Mouse (Mus musculus) testis, postnatal 10 days (tissue): ENCODE results near the gene Pcp4l1.
"Not testable (repeated sequence)": the region's sequence is repeated elsewhere in the genome, so short reads cannot be mapped to it uniquely, and the experiment has no call there.

ENCODE experiments used
- DNase-seq: peaks from one replicate; pipeline ENCODE4 v3.0.0; 2021; ENCODE audit warnings: low spot score

Gene Pcp4l1

DNA sequence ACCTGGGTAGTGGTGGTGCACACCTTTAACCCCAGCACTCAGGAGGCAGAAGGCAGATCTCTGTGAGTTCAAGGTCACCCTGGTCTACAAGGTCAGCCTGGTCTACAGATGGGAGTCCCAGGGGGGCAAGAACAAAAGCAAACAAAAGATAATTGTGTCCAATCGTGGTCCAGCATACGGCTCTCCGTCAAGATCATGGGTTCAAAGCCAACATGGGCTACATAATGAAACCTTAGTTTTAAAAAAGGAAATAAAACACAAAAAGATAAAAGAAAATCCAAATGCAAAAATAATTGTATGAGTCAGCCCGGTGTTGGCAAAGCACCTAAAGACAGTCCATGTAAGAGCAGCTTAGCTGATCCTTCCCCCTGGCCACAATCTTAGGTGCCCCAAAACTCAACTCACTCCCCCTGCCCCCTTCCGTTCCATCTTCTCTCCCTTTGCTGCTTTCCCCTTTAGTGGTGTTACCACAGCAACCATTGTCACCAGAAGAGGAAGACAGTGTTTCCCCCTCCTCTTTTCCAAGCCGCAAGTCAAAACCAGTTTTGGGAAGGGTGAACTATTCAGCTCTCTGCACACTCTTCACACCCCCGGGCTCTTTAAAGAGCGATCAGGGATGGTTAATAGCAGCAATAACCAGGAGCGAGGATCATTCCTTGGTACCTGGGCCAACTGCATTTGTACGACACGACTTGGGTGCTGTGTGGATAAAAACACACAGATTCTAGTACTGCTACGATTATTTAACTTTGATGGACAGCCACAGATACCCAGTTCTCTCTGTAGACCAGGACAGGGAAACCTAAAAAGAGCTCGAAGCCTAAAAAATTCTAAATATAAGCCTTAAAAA lies 8.0 kb downstream of the Pcp4l1 start:
- no peak for DNase-seq

DNA sequence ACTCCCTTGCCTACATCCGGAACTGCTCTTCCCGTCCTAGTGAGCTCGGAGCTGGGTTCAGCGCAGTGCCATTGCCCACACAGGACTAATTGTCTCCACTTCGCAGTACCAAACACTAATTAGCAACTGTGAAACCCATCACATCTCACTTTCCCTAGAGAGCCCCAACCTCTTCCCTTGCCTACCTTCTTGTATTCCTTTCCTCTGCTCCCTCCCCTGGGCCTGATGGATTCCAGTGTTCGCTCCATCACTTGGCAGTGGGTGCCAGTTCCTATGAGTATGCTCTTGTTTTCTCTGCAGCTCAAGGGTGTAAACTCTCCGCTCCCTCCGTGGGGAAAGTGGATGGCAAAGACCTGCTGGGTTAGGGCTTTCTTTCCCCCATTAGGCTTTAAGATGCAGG lies 10.4 kb downstream of the Pcp4l1 start:
- DNase-seq, result no peak

DNA sequence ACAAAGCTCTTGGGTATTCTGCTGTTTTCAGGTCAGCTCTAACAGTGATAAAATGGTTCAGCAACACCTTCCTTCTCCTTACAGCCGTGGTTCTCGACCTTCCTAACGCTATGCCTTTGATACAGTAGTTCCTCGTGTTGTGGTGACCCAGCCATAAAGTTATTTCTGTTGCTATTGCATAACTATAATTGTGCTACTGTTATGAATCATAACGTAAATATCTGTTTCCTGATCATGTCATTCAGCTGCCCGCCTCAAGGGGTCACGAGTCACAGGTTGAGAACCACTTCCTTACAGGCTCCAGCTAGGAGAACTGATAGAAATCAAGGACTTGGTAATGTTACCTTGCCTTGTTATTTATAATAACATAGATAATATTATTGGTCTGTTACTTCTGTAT lies 11.8 kb downstream of the Pcp4l1 start:
- DNase-seq, result no peak

DNA sequence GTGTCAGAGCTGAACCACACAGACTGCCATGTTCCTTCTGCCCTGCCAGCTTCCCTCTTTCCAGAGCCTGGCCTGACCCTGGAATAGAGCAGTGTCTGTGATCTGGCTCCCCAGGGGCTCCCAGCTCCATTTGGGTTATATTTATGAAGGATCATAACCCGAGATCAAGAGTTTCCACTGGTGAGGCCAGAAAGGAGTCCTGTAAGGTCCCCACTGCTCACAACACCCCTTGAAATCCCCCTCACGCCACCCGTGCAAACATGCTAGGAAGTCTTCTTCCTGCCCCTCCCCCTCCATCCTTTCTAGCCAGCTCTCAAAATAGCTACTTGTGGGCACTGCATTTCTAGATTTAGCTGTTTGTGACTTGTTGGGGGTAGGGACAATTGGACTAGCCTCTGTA lies 12.4 kb downstream of the Pcp4l1 start:
- no peak for DNase-seq

DNA sequence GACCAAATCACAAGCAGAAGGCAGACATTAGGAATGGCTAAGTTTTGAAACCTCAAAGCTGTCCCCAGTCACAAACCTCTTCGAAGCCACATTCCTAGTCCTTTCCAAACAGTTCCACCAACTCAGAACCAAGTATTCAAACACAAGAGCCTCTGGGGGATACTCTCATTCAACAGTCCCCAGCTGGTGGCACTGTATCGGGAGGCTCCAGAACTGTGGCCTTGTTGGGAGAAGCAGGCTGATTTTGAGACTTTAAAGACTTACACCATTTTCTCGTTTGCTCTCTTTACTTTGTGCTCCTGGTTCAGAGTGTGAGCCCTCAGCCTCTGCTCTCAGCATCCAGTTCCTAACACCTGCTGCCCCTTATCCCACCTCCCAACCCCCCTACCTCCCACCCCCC lies 13.0 kb downstream of the Pcp4l1 start:
- DNase-seq, result no peak

DNA sequence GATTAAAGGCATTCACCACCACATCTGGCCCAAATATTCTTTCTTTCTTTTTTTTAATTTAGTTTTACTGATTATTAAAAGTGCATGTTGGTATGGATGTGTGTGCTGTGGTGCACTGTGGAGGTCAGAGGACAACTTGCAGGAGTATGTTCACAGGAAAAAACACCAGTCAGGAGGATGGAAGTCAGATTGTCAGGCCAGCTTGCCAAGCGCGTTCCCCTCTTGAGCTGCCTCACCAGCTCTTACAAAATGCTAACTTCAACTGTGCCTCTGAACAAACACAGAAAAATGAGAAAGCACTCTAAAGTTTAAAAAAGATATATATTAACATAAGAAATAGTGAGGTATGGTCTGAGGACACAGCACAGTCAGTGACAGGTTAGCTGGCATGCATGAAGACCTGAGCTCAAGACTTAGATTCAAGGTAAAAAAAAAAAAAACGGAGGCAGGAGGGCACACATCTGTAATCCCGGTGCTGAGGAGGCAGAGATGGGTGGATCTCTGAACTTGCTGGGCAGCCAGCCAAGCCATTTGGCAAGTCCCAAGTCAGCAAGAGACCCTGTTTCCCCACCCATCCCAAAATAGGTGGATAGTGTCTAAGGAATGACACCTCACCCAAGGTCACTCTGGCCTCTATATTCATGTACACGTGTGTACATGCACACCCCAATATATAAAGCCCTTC lies 16.4 kb downstream of the Pcp4l1 start:
- no peak for DNase-seq

DNA sequence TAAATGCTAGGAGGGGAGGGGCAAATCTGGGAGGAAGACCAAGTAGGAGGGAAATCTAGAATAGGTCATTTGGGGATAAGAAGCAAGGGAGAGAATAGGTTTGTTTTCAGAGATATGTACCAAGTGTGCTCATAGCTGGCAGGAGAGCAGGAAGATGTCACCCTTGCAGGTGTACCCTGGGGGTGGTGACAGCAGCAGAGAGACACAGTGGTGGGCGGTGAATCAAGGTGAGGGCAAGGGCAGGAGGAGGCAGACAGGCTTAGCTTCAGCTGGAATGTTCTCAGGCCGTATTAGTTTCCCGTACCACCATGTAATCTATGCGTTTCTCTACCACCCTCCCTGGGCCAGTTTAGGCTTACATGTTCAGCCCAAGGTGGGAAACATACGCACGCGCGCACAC lies 23.3 kb downstream of the Pcp4l1 start:
- no peak for DNase-seq

DNA sequence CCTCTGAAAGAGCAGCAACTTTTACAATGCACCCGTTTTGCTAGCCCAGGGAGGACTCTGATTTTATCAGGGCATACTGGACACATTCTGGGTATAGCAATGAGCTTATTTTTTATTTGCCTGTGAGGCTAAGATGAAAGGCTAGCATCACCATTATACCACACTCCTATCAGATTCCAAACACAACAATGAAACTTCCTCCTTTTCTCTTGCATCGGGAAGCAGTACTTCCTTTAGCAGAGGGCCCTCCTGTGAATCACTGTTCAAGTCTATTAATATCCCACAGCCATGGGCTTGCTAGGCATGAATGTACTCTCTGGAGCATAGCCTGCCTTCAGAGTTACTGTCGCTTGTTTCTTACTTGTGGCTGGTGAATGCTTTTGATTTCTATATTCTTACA lies 24.9 kb downstream of the Pcp4l1 start:
- no peak for DNase-seq

DNA sequence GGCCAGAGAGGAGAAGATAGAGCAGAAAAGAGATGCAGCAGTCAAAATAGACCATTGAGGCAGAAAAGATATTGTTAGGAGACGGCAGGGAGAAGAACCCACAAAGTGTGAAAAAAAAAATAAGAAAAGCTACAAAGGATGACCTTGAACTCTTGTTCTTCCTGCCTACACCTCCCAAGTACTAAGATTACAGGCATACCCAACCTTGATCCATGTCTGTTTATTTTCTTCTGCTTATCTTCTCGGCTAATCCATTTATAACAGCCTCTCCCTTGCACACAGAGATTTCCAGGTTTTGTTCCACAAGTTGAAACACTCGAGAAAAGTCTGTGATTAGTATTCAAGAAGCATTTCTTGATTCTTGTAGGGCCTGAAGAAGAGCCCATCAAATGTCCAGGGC lies 26.2 kb downstream of the Pcp4l1 start:
- no peak for DNase-seq

DNA sequence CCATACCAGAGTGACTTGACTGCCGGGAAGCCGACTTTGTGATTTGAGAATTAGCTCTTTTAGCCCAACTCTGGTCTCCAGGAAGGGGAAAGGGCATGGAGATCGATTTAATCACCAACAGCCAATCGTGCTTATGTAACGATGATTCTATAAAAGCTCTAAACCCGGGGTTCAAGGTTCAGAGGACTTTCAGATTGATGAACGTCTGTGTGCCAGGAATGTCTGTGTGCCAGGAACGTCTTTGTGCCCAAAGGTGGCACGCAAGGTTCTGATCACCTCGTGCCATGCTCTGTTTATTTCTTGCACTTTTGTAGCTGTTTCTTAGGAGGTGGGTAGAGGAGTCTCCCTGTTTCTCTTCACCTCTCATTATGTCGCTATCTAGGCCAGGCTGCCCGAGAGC lies 27.2 kb downstream of the Pcp4l1 start:
- no peak for DNase-seq

DNA sequence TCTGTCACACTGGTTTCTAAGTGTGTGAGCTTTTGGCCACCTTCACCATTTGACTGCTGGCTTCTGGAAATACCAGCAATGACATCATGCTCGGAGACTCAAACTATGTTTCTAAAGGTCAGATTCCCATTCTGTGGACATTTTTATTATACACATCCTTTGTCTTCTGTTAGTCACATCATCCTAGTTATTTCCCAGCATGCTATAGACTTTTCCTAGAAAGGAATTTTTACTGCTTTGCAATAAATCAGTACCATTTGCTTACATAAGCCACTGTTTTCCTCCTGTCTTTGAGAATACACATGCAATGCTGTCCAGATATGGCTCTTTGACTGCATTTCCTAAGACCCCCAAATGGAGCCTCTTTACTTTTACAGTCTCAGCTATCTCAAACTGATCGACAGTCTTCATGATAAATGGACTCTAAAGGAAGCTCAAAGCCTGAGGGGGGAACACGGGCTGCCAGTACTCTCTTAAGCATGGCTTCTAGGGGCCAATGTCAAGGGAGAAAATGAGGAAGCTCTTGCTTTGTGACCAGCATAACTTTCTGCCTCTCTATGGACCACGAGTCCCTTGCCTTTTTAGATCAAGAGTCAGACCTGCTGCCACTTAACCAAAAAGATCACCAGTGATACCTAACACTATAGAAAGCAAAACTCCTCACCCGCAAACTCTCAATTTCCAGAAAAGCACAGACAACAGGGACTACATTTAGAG lies 30.3 kb downstream of the Pcp4l1 start:
- DNase-seq, result no peak

DNA sequence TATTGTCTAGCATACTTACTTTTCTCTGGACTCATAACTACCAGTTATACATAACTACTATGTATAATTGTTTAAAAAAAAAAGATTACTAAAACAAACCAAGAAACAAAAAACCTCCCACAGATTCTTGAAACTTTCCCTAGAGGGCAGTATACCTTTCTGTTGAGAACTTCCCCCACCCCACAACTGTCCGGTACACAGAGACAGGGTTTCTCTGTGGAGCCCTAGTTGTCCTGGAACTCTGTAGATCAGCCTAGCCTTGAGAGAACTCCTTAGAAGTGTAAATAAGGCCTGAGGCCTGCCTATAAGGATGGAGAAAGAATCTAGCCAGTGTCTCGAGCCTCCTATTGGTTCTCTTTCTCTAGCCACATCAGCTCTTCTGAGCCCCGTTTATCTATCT lies 31.8 kb downstream of the Pcp4l1 start:
- DNase-seq, result no peak

DNA sequence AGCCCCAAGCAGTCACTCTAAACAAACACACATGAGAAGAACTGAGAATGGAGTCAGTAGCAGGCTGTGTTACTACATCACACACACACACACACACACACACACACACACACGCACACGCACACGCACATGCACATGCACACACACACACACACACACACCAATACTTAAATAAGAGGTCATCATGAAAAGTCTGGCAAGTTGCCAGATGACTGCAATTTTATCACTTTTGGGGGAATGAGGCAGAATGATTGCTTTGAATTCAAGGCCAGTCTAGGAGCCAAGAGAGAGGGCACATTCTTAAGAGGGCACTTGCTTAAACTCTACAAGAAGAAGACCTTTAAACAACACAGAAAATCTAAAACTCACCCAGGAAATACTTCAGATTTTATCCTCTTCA lies 33.5 kb downstream of the Pcp4l1 start:
- DNase-seq, result no peak

DNA sequence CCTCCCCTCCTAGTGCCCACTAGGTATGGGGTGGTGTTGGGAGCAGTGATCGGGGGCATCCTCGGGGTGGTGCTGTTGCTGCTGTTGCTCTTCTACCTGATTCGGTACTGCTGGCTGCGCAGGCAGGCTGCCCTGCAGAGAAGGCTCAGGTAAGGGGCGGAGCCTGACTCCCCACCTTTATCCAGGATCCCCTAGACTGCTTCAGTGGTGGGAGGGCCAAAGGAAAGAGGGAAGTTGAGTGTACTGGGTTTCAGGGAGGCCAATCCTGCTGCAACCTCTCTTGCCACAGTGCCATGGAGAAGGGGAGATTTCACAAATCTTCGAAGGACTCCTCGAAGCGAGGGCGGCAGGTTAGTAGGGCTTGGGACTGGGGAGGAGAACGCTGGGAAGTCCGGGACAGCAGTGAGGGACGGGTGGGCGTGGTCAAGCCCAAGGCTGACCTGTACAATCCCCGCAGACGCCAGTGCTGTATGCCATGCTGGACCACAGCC lies 36.5 kb downstream of the Pcp4l1 start:
- DNase-seq, result peak; percentile 60

DNA sequence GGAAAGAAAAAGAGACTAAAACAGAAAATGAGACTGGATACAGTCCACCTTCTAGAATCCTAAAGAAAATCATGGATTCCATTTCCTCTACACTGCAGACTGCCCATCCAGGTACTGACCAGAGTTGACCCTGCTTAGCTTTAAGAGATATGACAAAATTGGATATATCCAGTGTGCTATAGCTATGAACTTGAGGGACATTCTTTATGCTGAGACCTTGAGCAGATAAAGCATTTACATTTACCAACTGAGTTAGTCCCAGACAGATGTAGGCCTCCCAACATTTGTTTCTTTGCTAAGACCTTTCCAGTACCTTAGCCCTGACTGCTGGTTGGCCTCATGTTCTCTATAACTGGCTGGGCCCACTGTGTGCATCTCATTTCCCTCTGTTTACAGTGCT lies 38.1 kb downstream of the Pcp4l1 start:
- no peak for DNase-seq

DNA sequence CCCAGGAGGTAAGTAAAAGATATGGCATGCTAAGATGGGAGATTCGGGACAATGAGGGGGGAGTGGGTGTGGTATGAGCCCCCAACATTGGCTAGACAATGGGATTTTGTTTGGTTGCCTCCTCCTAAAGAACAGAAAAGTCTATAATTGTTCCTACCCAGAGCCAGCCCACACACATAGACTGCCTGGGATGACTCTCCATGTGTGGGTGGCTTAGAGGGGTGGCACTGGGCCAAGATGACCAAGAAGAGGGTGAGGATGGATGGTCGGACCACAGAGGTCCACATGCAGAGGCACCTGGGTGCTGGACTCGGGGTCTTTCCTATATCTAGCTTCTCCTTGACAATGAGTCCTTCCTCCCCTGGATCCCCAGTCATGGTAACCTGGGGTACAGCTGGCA lies 39.4 kb downstream of the Pcp4l1 start:
- peak; percentile 61 for DNase-seq

DNA sequence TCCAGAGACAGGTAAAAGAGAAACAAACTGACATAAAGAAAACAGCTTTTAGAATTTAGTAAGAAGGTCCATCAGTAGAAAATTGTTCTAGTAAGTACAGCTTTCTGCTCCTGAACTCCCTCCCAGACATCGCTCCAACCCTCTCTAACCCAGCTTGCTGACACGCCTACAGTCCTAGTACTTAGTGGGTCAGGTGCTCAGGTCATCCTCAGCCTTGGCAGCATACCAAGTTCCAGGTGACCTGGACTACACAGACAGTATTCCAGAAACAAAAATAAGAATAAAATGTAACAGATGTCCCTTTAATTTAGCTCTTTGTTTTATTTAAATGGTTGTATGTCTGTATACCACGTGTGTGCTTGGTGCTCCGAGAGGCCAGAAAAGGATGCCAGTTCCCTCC lies 44.1 kb downstream of the Pcp4l1 start:
- no peak for DNase-seq

DNA sequence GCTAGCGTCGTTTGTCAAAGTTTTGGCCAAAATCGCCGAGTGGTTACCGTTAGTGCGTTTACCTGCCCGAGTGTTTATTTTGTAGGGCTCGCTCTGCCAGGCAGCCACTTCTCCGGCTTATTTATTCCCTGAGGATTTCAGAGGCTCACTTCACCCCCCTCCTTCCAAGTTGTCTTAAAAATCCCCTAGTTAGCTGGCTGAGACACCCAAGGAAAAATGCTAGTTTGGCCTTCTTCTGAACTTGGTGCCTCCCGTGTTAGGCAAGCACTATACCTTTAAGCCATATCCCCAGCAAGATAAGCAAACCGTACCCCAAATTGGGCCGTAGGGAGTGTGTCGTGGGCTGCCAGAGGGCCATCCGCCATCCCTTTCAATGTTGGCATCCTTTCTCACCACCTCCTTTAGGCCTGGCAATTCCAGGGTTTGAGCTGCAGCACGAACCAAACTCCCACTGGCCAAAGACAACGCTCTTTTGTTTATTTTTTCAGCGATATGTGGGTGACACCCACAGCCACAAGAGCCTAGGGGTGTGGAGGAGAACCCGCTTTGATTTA lies 45.2 kb downstream of the Pcp4l1 start:
- DNase-seq, result no peak

DNA sequence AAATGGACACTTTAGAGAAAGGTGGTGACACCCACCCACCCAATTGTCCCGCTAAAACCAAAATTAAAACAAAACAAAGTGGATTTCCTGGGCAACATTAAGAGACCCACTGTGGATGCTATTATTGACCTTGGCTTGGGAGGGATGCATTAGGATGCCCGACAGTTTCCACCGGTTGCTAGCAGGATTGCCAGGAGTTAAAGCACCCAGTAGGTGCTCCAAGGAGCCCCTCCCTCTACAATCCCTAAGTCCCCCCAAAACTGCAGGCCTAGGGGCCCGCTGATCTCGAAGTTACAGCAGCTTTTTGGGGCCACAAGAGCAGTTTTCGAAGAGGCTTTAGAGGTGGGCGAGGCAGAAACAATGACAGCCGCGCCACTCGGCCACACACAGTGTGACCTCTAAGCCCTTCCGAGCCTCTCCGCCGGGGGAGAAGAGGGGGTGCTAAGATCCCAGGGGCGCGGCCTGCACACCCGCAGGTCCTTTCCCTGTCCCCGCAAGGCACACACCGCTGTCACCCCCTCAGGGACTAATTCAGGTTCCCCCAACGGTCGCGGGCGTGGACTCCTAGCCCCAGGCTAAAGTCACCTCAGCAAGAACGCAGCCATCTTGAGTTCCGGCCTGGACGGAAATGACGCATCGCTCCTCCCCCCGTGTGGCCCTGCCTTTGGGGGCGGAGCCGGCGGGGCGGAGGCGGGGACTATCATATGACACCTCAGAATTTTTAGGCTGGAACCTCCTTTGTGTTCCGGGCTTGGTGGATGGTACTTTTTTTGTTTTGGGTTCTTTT lies 45.9 kb downstream of the Pcp4l1 start, which contains the start of the genes Sdhc and Mpz:
Sdhc (minus strand) TSS at position 630 of the 787 bp plus-strand sequence.
Mpz (plus strand) TSS at position 738 of the 787 bp plus-strand sequence.
- DNase-seq, result peak; percentile 99

DNA sequence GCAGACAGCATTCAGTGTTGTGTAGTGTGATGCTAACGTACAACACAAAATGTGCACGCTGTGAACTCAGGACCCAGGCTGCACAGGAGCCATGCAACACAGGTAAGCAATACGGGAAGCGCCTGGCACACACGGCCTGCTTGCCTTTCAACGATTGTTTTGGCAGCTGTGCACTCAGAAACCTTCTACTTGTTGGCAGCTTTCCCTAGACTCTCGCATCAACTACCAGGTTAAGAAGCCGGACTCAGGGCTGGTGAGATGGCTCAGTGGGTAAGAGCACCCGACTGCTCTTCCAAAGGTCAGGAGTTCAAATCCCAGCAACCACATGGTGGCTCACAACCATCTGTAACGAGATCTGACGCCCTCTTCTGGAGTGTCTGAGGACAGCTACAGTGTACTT lies 53.1 kb downstream of the Pcp4l1 start:
- not testable (repeated sequence) for DNase-seq

DNA sequence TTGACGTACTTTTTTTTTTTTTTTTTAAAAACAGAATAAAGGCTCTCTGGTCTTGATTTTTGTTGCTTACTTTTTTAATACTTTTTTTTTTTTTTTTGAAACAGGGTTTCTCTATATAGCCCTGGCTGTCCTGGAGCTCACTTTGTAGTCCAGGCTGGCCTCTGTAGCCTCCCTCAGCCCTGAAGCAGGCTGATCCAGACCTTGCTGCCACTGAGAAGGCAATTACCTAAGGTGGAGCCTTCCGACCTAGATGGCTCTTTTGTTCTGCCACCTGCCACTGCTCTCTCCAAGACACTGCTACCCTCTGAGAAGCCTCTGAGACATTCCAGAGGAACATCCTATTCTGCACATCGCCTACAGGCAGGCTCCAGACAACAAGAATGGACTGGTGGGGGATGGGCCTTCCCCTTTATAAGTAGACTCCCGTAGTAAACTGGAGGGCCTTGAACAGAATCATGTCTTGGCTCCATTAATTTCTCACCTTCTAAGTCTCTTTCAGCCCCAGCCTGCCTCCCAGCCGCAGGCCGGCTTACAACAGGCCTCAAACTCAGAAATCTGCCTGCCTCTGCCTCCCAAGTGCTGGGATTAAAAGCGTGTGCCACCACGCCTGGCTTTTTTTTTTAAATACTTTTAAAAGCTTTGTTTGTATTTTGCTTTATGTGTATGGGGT lies 58.4 kb downstream of the Pcp4l1 start:
- not testable (repeated sequence) for DNase-seq
